ENCODE assay signal across 13 mouse cellular contexts in the genomic region with DNA sequence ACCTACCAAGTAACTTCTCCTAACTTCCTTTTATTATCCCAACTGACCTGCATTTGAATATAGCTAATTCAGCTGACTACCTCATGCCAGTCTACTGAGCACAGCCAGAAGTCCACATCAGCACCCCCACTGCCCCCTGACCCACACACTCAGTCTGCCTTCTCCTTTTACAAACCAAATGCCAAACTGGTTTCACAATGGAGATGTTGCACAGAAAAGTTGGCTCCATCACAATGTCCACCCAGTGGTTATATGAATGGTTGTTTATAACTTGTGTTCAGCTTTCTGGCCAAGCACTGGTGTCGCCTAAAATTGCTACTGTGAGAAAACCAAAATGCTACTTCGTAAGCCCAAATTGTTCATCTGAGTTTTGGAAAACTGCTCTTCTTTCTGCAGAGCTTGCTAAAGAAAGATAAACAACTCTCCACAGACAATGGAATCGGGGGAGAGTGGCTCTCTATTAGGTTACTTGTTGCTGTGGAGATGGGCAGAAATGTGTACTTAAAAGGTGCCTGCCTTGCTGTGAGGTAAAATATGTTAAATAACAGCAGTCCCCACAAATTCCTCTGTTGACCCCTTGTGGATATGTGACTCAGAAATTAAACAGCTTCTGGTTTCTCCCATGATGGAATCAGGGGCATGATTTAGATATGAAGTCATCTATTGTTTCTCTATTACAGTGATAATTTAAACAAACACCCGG.
DNase-seq lines count a peak whose midpoint lies in the region; TF ChIP-seq lines count a peak whose summit lies in the region.
"Had no signal": no experiment of that assay in that cellular context is flagged by ENCODE, and none has a peak within 500 bp of the region (broad histone marks: within the 10 kb centered on the region; RNA-seq: fewer than 3 reads in every experiment).

No protein-coding gene starts in this region.

- peak; percentile 11 for DNase-seq in embryo, embryonic 10.5 days (ENCODE audit: low spot score)
- no peak for DNase-seq in embryo, embryonic 11 days
- DNase-seq in layer of hippocampus, adult 2 months (ENCODE audit: low spot score in 2 of 2): no peak
- no peak for DNase-seq in layer of hippocampus, postnatal 14 days (ENCODE audit: low spot score in 2 of 2)
- DNase-seq in brain, adult 2 months (ENCODE audit: low read depth, low spot score): peak; percentile 30
- peak; percentile 56 to 72 for DNase-seq in lung, postnatal 4 days
- no peak for DNase-seq in testis, postnatal 14 days (ENCODE audit: low spot score)
- no peak for DNase-seq in frontal cortex, adult 2 months (ENCODE audit: extremely low spot score in 1 of 2, low spot score in 1 of 2)
- DNase-seq: cerebellum, adult 18-20 months; kidney, postnatal 14 days; thymus, adult 2 months had no signal

- no peak overlapping the region for H3K4me3 ChIP-seq in layer of hippocampus, adult 2 months
- H3K4me3 ChIP-seq: embryonic facial prominence, embryonic 12.5 days; hindbrain, embryonic 15.5 days had no signal

- peak overlapping the region; percentile 51; the same call in 1 of the 2 replicates for H3K27ac ChIP-seq in layer of hippocampus, adult 2 months
- H3K27ac ChIP-seq: embryonic facial prominence, embryonic 12.5 days; hindbrain, embryonic 15.5 days had no signal

- no peak for TF ChIP-seq CTCF in layer of hippocampus, adult 2 months (conservative IDR thresholded peaks at IDR 0.05)

Comparison
In these comparisons a context has a peak if more than half of its experiments do, and no peak if none do; other contexts are left out.
1. DNase-seq: peak in embryo, embryonic 10.5 days (single experiment), brain, adult 2 months (single experiment) and lung, postnatal 4 days (2 of 2); none in embryo, embryonic 11 days (single experiment), layer of hippocampus, adult 2 months (0 of 2), layer of hippocampus, postnatal 14 days (0 of 2), testis, postnatal 14 days (single experiment) and frontal cortex, adult 2 months (0 of 2).